Mouse (Mus musculus) heart, embryonic 12.5 days (tissue): Measurements from ENCODE around the gene Dop1b. TPM values are rescaled to one million over a fixed set of nuclear protein-coding genes. Genes with fewer than 3 reads are reported as not detected.
"Not testable (repeated sequence)": the region's sequence is repeated elsewhere in the genome, so short reads cannot be mapped to it uniquely, and the experiment has no call there.

Source experiments
- ATAC-seq: fragments of 200-750 bp; cut with Nextera tagmentation; 2 replicates; pipeline ENCODE4 v1.8.0; 2017; ENCODE audit warnings: moderate TSS enrichment, moderate library complexity; ENCODE audit not compliant: insufficient number of reproducible peaks, low FRiP score
- H3K27ac ChIP-seq: fragments of 300-500 bp; sonication (generic); 2 replicates; pipeline ENCODE4 v1.5.1; 2016; ENCODE audit warnings: mild to moderate bottlenecking, moderate library complexity; ENCODE audit not compliant: poor library complexity, severe bottlenecking
- H3K27me3 ChIP-seq: fragments of 300-500 bp; sonication (generic); replicated peaks from 2 replicates; pipeline ENCODE4 v1.6.1; 2016; ENCODE audit warnings: mild to moderate bottlenecking, moderate library complexity
- H3K36me3 ChIP-seq: fragments of 300-500 bp; sonication (generic); 2 replicates; pipeline ENCODE4 v1.6.1; 2016; ENCODE audit warnings: mild to moderate bottlenecking, moderate library complexity
- H3K4me1 ChIP-seq: fragments of 300-500 bp; sonication (generic); replicated peaks from 2 replicates; pipeline ENCODE4 v1.6.1; 2016; ENCODE audit warnings: mild to moderate bottlenecking
- H3K4me2 ChIP-seq: fragments of 300-500 bp; sonication (generic); 2 replicates; pipeline ENCODE4 v1.6.1; 2016; ENCODE audit warnings: mild to moderate bottlenecking, moderate library complexity
- H3K4me3 ChIP-seq: fragments of 300-500 bp; sonication (generic); 2 replicates; pipeline ENCODE4 v1.5.1; 2016; ENCODE audit warnings: mild to moderate bottlenecking
- H3K9ac ChIP-seq: fragments of 300-500 bp; sonication (generic); 2 replicates; pipeline ENCODE4 v1.6.1; 2016; ENCODE audit warnings: mild to moderate bottlenecking, moderate library complexity
- H3K9me3 ChIP-seq: fragments of 300-500 bp; sonication (generic); replicated peaks from 2 replicates; pipeline ENCODE4 v1.6.1; 2016; ENCODE audit warnings: mild to moderate bottlenecking, moderate library complexity
- WGBS: fragments of 180-500 bp; shearing (Covaris S2); methylation state at CpG from one replicate; pipeline ENCODE4 v1.1.7; 2016; 5-methylcytosine and 5-hydroxymethylcytosine counted together
- polyA plus RNA-seq: library from polyadenylated mRNA; unstranded; fragments of >200 nt; fragmentation: Nextera tagmentation; extraction: Ambion mirVana; gene quantifications from 2 replicates; pipeline ENCODE4 v1.2.1, GENCODE M21; 2016

Gene Dop1b
- polyA plus RNA-seq, 1 experiment from 2014 or later = 9.2 TPM

GRCm38 (mm10) chr16:93776468-93776867, 64.8 kb downstream of the Dop1b start:
- 62% methylated on average over 5 of the region's 5 CpGs for WGBS
- H3K27ac ChIP-seq = no peak overlapping the region
- H3K4me3 ChIP-seq = no peak overlapping the region
- peaks cover 5% of the 10 kb centered on the region; the same call in 1 of the 2 replicates for H3K36me3 ChIP-seq
- no peaks in the 10 kb centered on the region for H3K27me3 ChIP-seq
- H3K9ac ChIP-seq = no peak overlapping the region
- no peak overlapping the region for H3K4me2 ChIP-seq
- H3K4me1 ChIP-seq = peaks cover 7% of the 10 kb centered on the region; the same call in 1 of the 2 replicates
- H3K9me3 ChIP-seq = no peaks in the 10 kb centered on the region
- no peak for ATAC-seq

GRCm38 (mm10) chr16:93777247-93777999, 65.7 kb downstream of the Dop1b start:
- no peak for ATAC-seq
- H3K27ac ChIP-seq = no peak overlapping the region
- no peak overlapping the region for H3K9ac ChIP-seq
- H3K27me3 ChIP-seq = no peaks in the 10 kb centered on the region
- peaks cover 7% of the 10 kb centered on the region; the same call in 1 of the 2 replicates for H3K4me1 ChIP-seq
- no peak overlapping the region for H3K4me3 ChIP-seq
- H3K4me2 ChIP-seq = no peak overlapping the region
- 44% methylated on average over 14 of the region's 14 CpGs for WGBS
- no peaks in the 10 kb centered on the region for H3K9me3 ChIP-seq
- H3K36me3 ChIP-seq = peaks cover 5% of the 10 kb centered on the region; the same call in 1 of the 2 replicates

- H3K9me3 ChIP-seq, ATAC-seq, H3K4me2 ChIP-seq, H3K4me3 ChIP-seq, H3K36me3 ChIP-seq, H3K9ac ChIP-seq, H3K27me3 ChIP-seq, H3K27ac ChIP-seq, H3K4me1 ChIP-seq: not testable (repeated sequence)
- 67% methylated on average over 4 of the region's 4 CpGs for WGBS
Measured at GRCm38 (mm10) chr16:93778393-93778792, 66.7 kb downstream of the Dop1b start.

- WGBS = 82% methylated on average over 4 of the region's 4 CpGs
- Histone ChIP-seq H3K36me3 (peaks cover 13% of the 10 kb centered on the region), H3K4me2 (no peak overlapping the region), H3K27me3 (no peaks in the 10 kb centered on the region), H3K9me3 (peaks cover 5% of the 10 kb centered on the region), H3K27ac (no peak overlapping the region), H3K9ac (no peak overlapping the region), H3K4me3 (no peak overlapping the region), H3K4me1 (peaks cover 7% of the 10 kb centered on the region; the same call in 1 of the 2 replicates)
- ATAC-seq = no peak
Measured at GRCm38 (mm10) chr16:93779554-93779953, 67.8 kb downstream of the Dop1b start.

GRCm38 (mm10) chr16:93780660-93781479, 69.2 kb downstream of the Dop1b start:
- WGBS = 48% methylated on average over 14 of the region's 14 CpGs
- Histone ChIP-seq H3K27ac (no peak overlapping the region), H3K4me1 (peaks cover 7% of the 10 kb centered on the region; the same call in 1 of the 2 replicates), H3K4me3 (no peak overlapping the region), H3K4me2 (no peak overlapping the region), H3K27me3 (no peaks in the 10 kb centered on the region), H3K36me3 (peaks cover 13% of the 10 kb centered on the region), H3K9me3 (peaks cover 5% of the 10 kb centered on the region), H3K9ac (no peak overlapping the region)
- no peak for ATAC-seq

- Histone ChIP-seq H3K9ac (no peak overlapping the region), H3K4me2 (no peak overlapping the region), H3K9me3 (peaks cover 5% of the 10 kb centered on the region), H3K27me3 (no peaks in the 10 kb centered on the region), H3K27ac (no peak overlapping the region), H3K4me1 (peaks cover 7% of the 10 kb centered on the region; the same call in 1 of the 2 replicates), H3K36me3 (peaks cover 8% of the 10 kb centered on the region), H3K4me3 (no peak overlapping the region)
- ATAC-seq = no peak
- WGBS = 80% methylated on average over 7 of the region's 7 CpGs
Measured at GRCm38 (mm10) chr16:93784175-93784574, 72.5 kb downstream of the Dop1b start.

GRCm38 (mm10) chr16:93785805-93786204, 74.1 kb downstream of the Dop1b start:
- Histone ChIP-seq H3K36me3 (peaks cover 8% of the 10 kb centered on the region), H3K4me1 (peaks cover 3% of the 10 kb centered on the region; the same call in 1 of the 2 replicates), H3K9ac (no peak overlapping the region), H3K27ac (no peak overlapping the region), H3K4me3 (no peak overlapping the region), H3K27me3 (no peaks in the 10 kb centered on the region), H3K9me3 (peaks cover 5% of the 10 kb centered on the region), H3K4me2 (no peak overlapping the region)
- ATAC-seq = 0 out of 2 replicates have a peak, but pooled peaks have one; percentile 42
- WGBS = 6% methylated on average over 9 of the region's 9 CpGs

GRCm38 (mm10) chr16:93788388-93788787, 76.7 kb downstream of the Dop1b start:
- 78% methylated on average over 4 of the region's 4 CpGs for WGBS
- Histone ChIP-seq H3K4me2 (no peak overlapping the region), H3K27ac (no peak overlapping the region), H3K9me3 (peaks cover 5% of the 10 kb centered on the region), H3K9ac (no peak overlapping the region), H3K36me3 (peaks cover 8% of the 10 kb centered on the region), H3K27me3 (no peaks in the 10 kb centered on the region), H3K4me1 (0 out of 2 replicates have a peak, but pooled peaks cover 3% of the 10 kb centered on the region), H3K4me3 (no peak overlapping the region)
- ATAC-seq = no peak

- peaks cover 4% of the 10 kb centered on the region for H3K9me3 ChIP-seq
- no peak for ATAC-seq
- H3K36me3 ChIP-seq = peaks cover 4% of the 10 kb centered on the region
- H3K4me1 ChIP-seq = 0 out of 2 replicates have a peak, but pooled peaks cover 3% of the 10 kb centered on the region
- no peak overlapping the region for H3K4me2 ChIP-seq
- no peak overlapping the region for H3K9ac ChIP-seq
- H3K27me3 ChIP-seq = no peaks in the 10 kb centered on the region
- no peak overlapping the region for H3K4me3 ChIP-seq
- H3K27ac ChIP-seq = no peak overlapping the region
- 90% methylated on average over 8 of the region's 8 CpGs for WGBS
Measured at GRCm38 (mm10) chr16:93788881-93789280, 77.2 kb downstream of the Dop1b start.

- Histone ChIP-seq H3K9ac (no peak overlapping the region), H3K9me3 (no peaks in the 10 kb centered on the region), H3K36me3 (no peaks in the 10 kb centered on the region), H3K27me3 (no peaks in the 10 kb centered on the region), H3K4me3 (no peak overlapping the region), H3K4me2 (no peak overlapping the region), H3K27ac (no peak overlapping the region), H3K4me1 (0 out of 2 replicates have a peak, but pooled peaks cover 3% of the 10 kb centered on the region)
- no peak for ATAC-seq
- 35% methylated on average over 5 of the region's 5 CpGs for WGBS
Measured at GRCm38 (mm10) chr16:93789971-93790755, 78.5 kb downstream of the Dop1b start.
